Mouse (Mus musculus): ENCODE data around the gene Pigp. TPM values are rescaled to one million over a fixed set of nuclear protein-coding genes. Genes with fewer than 3 reads are reported as not detected.
A peak's percentile ranks its signal among the peaks of the same experiment; 100 is the strongest.
"Not testable (repeated sequence)": the region's sequence is repeated elsewhere in the genome, so short reads cannot be mapped to it uniquely, and the experiment has no call there.

Pigp gene
- total RNA-seq, 2 experiments from 2014 or later, result 43.1 to 43.8 TPM

- intact Hi-C loops (cut with DNase I), result loop anchor here (2.0 kb wide), 1 partner anchor 50 kb away; the partner anchor contains the start of gene Hlcs
- DNase-seq (ENCODE audit: low spot score in 2 of 2), result peak; percentile 82
These were observed 9.3 kb downstream of the Pigp start for GRCm38 (mm10) chr16:94362174-94362873.

GRCm38 (mm10) chr16:94360578-94361350, 10.9 kb downstream of the Pigp start:
- intact Hi-C loops (cut with DNase I), result no loop called here
- no peak for DNase-seq (ENCODE audit: low spot score in 2 of 2)

- DNase-seq (ENCODE audit: low spot score in 2 of 2), result no peak
- intact Hi-C loops (cut with DNase I), result no loop called here
These were observed 13.6 kb downstream of the Pigp start for GRCm38 (mm10) chr16:94358091-94358490.

GRCm38 (mm10) chr16:94356776-94357494, 14.7 kb downstream of the Pigp start:
- DNase-seq (ENCODE audit: low spot score in 2 of 2), result no peak
- intact Hi-C loops (cut with DNase I), result no loop called here

GRCm38 (mm10) chr16:94356046-94356445, 15.6 kb downstream of the Pigp start:
- DNase-seq (ENCODE audit: low spot score in 2 of 2), result no peak
- intact Hi-C loops (cut with DNase I), result no loop called here

- intact Hi-C loops (cut with DNase I), result no loop called here
- DNase-seq (ENCODE audit: low spot score in 2 of 2), result no peak
These were observed 17.2 kb downstream of the Pigp start for GRCm38 (mm10) chr16:94354450-94354849.

GRCm38 (mm10) chr16:94350287-94350677, 21.4 kb downstream of the Pigp start:
- intact Hi-C loops (cut with DNase I), result no loop called here
- no peak for DNase-seq (ENCODE audit: low spot score in 2 of 2)

- intact Hi-C loops (cut with DNase I), result no loop called here
- no peak for DNase-seq (ENCODE audit: low spot score in 2 of 2)
These were observed 21.9 kb downstream of the Pigp start for GRCm38 (mm10) chr16:94349588-94350286.

- DNase-seq (ENCODE audit: low spot score in 2 of 2), result no peak
- intact Hi-C loops (cut with DNase I), result no loop called here
These were observed 22.9 kb downstream of the Pigp start for GRCm38 (mm10) chr16:94348779-94349178.

GRCm38 (mm10) chr16:94347080-94347731, 24.4 kb downstream of the Pigp start:
- intact Hi-C loops (cut with DNase I), result no loop called here

GRCm38 (mm10) chr16:94345733-94346132, 25.9 kb downstream of the Pigp start:
- no peak for DNase-seq (ENCODE audit: low spot score in 2 of 2)
- intact Hi-C loops (cut with DNase I), result no loop called here

More at GRCm38 (mm10) chr16:94347080-94347731, 24.4 kb downstream of the Pigp start:
- no peak for DNase-seq (ENCODE audit: low spot score in 2 of 2)

- intact Hi-C loops (cut with DNase I); DNase-seq (ENCODE audit: low spot score in 2 of 2): not testable (repeated sequence)
These were observed 32.2 kb downstream of the Pigp start for GRCm38 (mm10) chr16:94339164-94340160.

GRCm38 (mm10) chr16:94335656-94336055, 36.0 kb downstream of the Pigp start:
- DNase-seq (ENCODE audit: low spot score in 2 of 2), result no peak
- intact Hi-C loops (cut with DNase I), result no loop called here

GRCm38 (mm10) chr16:94331886-94332252, 39.8 kb downstream of the Pigp start:
- intact Hi-C loops (cut with DNase I), result no loop called here
- peak in 1 of 2 experiments; percentile 15 for DNase-seq (ENCODE audit: low spot score in 2 of 2)

GRCm38 (mm10) chr16:94331233-94331885, 40.3 kb downstream of the Pigp start:
- intact Hi-C loops (cut with DNase I), result no loop called here
- no peak for DNase-seq (ENCODE audit: low spot score in 2 of 2)

- no peak for DNase-seq (ENCODE audit: low spot score in 2 of 2)
- intact Hi-C loops (cut with DNase I), result no loop called here
These were observed 41.2 kb downstream of the Pigp start for GRCm38 (mm10) chr16:94330429-94330828.

Measured in left cerebral cortex, postnatal 36 days (tissue).